Mouse (Mus musculus) inflammation-experienced regulatory T-cells, adult 6 months (primary cell): Measurements from ENCODE around the gene Trove2. TPM values are rescaled to one million over a fixed set of nuclear protein-coding genes. Genes with fewer than 3 reads are reported as not detected.

ENCODE experiments used
- ATAC-seq: one replicate; pipeline ENCODE4 v1.8.0; 2017
- polyA plus RNA-seq, 3 experiments: library from polyadenylated mRNA; unstranded; fragments of 100-300 nt; shearing (Covaris generic); gene quantifications; one replicate each; pipeline ENCODE4 v1.2.1; 2017

The Trove2 gene
- polyA plus RNA-seq = 1 to 10 TPM; 4.6 to 6.5 (median 4.7) TPM

- peak; percentile 91 for ATAC-seq
Observed at GRCm38 (mm10) chr1:143776446-143777411, at the start of gene Trove2, which contains the start of gene Uchl5. TSS of gene Trove2 (minus strand) at chr1:143777068. TSS of gene Uchl5 (plus strand) at chr1:143777272.

DNA sequence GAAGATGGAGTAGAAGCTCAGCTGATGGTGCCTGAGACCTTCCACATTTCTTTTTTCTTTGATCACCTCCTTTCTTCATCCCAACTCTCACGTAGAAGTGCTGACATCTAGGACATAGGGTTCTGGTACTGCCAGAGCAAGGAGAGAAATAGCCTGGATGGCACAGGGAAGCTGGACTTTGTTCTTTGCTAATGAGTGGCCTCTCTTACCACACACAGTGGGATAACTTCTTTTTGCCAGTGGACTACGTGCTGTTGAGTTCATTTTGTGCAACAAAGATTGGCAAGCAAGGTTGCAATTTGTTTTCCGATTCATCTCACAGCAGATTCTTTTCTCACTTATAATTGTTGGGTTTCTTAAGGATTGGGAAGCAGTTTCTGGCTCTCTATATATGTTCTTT is 45.8 kb upstream of the Trove2 start:
- ATAC-seq = no peak

DNA sequence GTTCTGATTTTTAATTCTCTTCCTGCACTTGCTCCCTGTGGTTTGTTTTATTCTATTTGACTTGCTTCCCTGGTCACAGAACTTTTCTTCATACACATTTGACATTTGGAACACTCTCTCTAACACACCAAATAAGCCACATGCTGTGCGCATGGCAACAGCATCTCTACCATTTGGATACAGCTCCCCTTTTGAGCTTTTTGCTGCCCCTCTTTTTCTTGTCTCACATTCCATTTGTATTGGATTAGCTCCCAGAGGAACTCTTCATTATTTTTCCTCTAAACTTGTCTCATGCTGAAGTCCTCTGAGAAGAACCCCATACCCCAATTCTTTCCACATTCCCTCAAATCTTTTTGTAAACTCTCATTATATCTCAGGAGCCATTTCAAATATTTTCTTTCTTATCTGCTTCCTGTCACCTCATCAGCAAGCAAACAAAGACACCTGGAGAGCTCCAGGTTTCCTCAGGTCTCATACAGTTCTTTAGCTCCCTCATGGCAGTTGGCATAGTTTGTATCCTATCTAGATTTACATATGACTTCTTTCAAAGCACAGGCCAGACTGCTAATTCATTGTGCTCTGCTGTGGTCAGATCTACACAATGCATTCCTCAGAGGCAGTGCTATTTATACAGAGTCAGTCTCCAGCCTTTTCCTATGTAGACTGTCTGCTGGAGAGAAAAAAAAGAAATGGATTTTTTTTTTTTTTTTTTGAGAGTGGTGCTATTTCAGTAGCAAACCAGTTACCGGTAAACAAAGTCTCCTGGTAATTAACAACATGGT is 43.4 kb upstream of the Trove2 start:
- ATAC-seq = no peak

DNA sequence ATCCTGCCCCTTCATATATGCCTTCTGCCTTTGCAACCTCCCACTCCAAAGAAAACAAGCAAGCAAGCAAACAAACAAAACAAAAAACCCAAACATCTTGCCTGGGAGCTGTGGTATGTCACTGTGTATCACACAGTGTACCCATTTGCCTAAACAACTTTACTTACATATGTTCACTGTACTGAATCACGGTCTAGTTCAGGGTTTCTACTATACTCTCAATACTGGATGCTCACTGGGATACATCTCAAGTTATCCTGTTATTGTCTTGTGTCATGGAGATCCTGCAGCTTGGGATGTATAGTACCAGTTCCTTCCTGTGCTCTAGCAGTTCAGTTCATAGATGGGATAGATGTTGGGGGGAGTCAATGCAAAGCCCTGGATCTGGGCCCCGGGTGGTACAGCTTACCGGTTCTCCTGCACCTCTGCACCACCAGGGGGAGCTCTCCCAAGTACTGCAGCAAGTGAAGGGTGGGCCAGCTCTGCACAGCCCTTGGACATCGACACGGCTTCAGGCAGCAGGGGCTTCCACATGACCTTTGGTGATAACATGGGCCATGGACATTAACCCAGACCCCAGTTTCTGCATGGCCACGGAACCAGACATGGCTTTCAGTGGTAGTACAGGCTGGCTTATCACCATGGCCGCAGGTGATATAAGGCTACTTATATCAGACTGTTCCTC is 37.0 kb upstream of the Trove2 start:
- ATAC-seq = peak; percentile 88

- no peak for ATAC-seq
Observed at GRCm38 (mm10) chr1:143809062-143809461, 32.2 kb upstream of the Trove2 start.

GRCm38 (mm10) chr1:143803537-143803936 is 26.7 kb upstream of the Trove2 start:
- peak; percentile 99 for ATAC-seq

- ATAC-seq = peak; percentile 88
Observed at GRCm38 (mm10) chr1:143788584-143789227, 11.8 kb upstream of the Trove2 start.

- ATAC-seq = peak; percentile 23
Observed at GRCm38 (mm10) chr1:143777558-143778218, 820 bp upstream of the Trove2 start.

- ATAC-seq = no peak
Observed at GRCm38 (mm10) chr1:143773909-143774308, 3.0 kb downstream of the Trove2 start.

- no peak for ATAC-seq
Observed at GRCm38 (mm10) chr1:143773082-143773481, 3.8 kb downstream of the Trove2 start.

DNA sequence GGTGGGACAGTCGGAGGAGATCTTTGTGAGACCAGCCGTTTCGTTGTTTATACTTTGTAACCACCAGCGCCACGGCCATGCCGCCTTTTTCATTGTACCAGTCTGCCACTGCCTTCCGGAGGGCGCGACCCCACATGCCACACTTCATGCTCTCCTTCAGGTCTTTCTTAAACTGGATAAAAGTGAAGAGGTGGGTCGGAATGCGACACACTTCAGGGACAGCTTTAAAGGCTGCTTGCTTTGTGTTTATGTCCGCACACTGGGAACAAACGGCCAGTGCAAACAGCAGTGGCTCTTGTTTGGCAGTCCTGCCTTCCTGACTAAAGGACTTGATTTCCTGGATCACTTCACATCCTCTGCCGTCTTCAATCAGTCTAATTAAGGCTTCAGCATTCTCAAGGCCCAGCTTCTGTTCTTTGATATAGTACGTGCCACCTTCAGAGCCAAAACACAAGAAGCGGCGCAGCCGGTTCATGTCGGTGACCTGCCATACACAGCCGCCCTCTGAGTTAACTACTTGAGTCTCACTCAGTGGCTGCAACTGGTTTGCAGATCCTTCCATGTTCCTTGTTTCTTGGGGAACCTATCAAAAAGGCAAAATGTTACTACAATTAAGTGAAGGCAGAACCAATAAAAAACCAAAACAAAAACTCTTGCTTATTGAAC is 6.3 kb downstream of the Trove2 start:
- no peak for ATAC-seq

DNA sequence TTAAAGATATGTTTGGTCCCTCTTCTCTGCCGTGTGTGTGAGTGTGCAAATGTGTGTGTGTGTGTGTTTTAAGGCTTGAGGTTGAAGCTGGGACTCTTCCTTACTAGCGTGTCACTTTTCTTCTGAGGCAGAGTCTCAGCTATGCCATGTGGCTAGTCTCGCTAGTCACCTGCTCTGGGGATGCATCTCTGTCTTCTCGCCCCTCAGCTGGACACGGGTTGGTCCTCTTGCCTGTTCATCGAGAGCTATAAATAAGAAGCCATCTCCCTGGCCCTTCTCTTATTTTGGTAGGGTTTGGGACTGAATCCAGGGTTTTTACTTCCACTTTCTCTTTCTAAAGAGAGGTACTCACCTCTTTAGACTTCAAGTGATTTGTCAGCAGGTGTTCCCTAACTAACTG is 10.6 kb downstream of the Trove2 start:
- ATAC-seq = no peak

DNA sequence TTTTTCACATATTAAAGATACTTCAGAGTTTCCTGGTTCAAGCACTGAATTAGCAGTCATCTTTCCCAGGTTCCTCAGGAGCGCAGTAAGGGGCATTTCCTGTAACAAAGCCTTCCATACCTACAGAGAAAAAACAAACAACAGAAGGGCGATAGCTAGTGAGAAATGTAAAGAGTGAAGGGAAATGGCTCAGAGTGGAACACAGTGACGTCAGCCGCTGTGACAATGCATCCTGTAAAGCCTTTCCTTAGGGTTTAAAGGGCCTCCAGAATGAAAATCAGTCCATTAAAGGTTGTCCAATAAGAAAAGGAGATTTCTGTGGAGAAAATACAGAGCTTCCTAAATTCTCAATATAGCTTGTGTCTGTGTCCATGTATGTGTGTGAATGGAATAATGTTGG is 11.1 kb downstream of the Trove2 start:
- no peak for ATAC-seq

- no peak for ATAC-seq
Observed at GRCm38 (mm10) chr1:143764443-143764842, 12.4 kb downstream of the Trove2 start.

GRCm38 (mm10) chr1:143762159-143762558 is 14.7 kb downstream of the Trove2 start:
- ATAC-seq = no peak

GRCm38 (mm10) chr1:143745871-143746270 is 31.0 kb downstream of the Trove2 start:
- no peak for ATAC-seq

GRCm38 (mm10) chr1:143742186-143742585 is 34.7 kb downstream of the Trove2 start:
- ATAC-seq = no peak

- ATAC-seq = no peak
Observed at GRCm38 (mm10) chr1:143741331-143741730, 35.5 kb downstream of the Trove2 start.

GRCm38 (mm10) chr1:143740581-143740980 is 36.3 kb downstream of the Trove2 start:
- no peak for ATAC-seq

DNA sequence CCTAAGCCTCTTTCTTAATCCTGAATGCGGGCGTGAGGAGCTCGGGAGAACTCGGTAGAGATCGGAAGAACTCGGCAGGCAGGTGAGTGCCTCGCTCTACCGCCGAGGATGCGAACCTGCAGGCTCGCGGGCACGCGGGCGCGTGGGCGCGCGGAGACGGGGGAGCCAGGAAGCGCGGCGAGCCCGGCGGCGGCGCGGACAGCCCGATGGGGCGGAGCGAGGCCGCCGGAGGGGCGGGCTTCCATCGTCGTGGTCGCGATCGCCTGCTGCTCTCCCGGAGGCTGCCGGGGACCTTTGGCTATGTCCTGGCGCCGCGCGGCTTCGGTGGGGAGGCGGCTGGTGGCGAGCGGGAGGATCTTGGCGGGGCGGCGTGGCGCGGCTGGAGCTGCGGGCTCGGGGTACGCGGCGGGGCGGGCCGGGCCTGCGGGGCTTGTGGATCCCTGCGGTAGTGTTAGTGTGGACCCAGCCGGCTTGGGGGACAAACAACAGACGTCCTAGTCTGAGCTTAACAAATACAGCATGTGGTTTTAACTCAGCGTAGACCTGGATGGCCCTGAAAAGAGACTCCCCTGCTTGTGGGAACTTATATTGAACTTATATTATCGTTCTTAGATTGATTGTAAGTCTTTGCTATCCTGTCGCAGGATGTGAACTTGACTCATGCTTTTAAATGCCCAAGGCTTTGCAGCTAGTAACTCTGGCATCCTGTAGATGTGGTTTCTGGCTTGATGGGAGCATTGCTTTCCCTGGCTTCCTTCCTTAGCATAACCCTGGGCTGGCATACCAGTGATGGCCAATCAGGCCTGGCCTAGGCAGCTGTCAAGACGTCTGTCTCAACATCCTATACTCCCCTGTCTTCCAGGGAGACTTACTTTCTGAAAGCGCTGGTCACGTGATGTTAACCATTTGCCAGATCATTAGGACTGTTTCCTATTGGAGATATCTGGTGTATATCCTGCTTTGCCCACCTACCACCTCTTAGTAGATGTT is 37.2 kb downstream of the Trove2 start:
- peak; percentile 84 for ATAC-seq
